Mouse (Mus musculus) megakaryocyte progenitor cell, adult 5-6 weeks (primary cell): ENCODE measurements around the gene Cenpw. TPM values are rescaled to one million over a fixed set of nuclear protein-coding genes. Genes with fewer than 3 reads are reported as not detected.
A peak's percentile ranks its signal among the peaks of the same experiment; 100 is the strongest.

ENCODE experiments used
- ATAC-seq: replicated peaks from 2 replicates; pipeline ENCODE4 v1.8.0; 2016; ENCODE audit warnings: mild to moderate bottlenecking, moderate TSS enrichment, inconsistent platforms; ENCODE audit not compliant: poor library complexity
- total RNA-seq, 2 experiments: library from RNA; stranded (forward) in 1 of 2; stranded (reverse) in 1 of 2; fragments of 157-497, 149-512 nt in 1 of 2; fragments of 200-1000 nt in 1 of 2; gene quantifications; 2 replicates each; pipeline versions ENCODE4 v1.2.3 to v1.2.4; 2015 to 2017

Cenpw gene
- total RNA-seq (2015) (21.4 and 21.5 TPM in 2 replicates), total RNA-seq (2017) (8.4 and 11.5 TPM in 2 replicates)

GRCm38 (mm10) chr10:30199916-30200826, at the start of gene Cenpw:
Gene Cenpw, minus strand, starts transcription at chr10:30200560.
- peak; percentile 99 for ATAC-seq

- ATAC-seq = no peak
Measured at GRCm38 (mm10) chr10:30249654-30250053, 49.3 kb upstream of the Cenpw start.

- no peak for ATAC-seq
Measured at GRCm38 (mm10) chr10:30199501-30199900, 859 bp downstream of the Cenpw start.

GRCm38 (mm10) chr10:30167700-30168099, 32.7 kb downstream of the Cenpw start:
- no peak for ATAC-seq
